Mouse (Mus musculus): ENCODE results near the gene Tiam1.

GRCm38 (mm10) chr16:90044004-90044754 is 99.4 kb downstream of the Tiam1 start:
- TF ChIP-seq CTCF (IDR thresholded peaks at IDR 0.05) (no peak), EP300 (IDR thresholded peaks at IDR 0.05) (no peak)
